Mouse (Mus musculus) gastrocnemius, postnatal 36 days (tissue): ENCODE results near the gene Ube2e3. TPM values are rescaled to one million over a fixed set of nuclear protein-coding genes. Genes with fewer than 3 reads are reported as not detected.

Experiments
- DNase-seq, 2 experiments: peaks; one replicate each; pipeline ENCODE4 v3.0.0; 2022
- intact Hi-C: fragments of 180-260 bp; cut with DNase I; formaldehyde crosslinking; loops from one replicate; pipeline ENCODE4 v1.15.1; 2025
- long read RNA-seq, 2 experiments: library from polyadenylated mRNA; stranded (forward); transcript quantifications; one replicate each; pipeline ENCODE4 v2.0.0; 2021
- total RNA-seq, 2 experiments: library from RNA; stranded (reverse); gene quantifications; 2 replicates each; pipeline ENCODE4 v1.2.3; 2021

Ube2e3 gene
- total RNA-seq = 10 to 100 TPM; 23.3 to 26.3 TPM
- long read RNA-seq, experiment 1, transcript Ube2e3-201 (6 exons, 2,249 nt) = major isoform, 31 of 36 reads
- long read RNA-seq, experiment 1, partial matches to known transcripts = 0 of 36 reads
- long read RNA-seq, experiment 1, other reads (novel, unspliced or antisense) = 5 of 36 reads
- long read RNA-seq, experiment 2, transcript Ube2e3-201 (6 exons, 2,249 nt) = major isoform, 58 of 58 reads
- long read RNA-seq, experiment 2, partial matches to known transcripts = 0 of 58 reads
- long read RNA-seq, experiment 2, other reads (novel, unspliced or antisense) = 0 of 58 reads

- intact Hi-C loops = loop anchor here (5.0 kb wide), 1 partner anchor 821 kb away; no protein-coding TSS in a partner anchor
- no peak for DNase-seq
Observed at GRCm38 (mm10) chr2:78867726-78868510, at the start of gene Ube2e3. Gene Ube2e3, plus strand, starts transcription at chr2:78868124.

- intact Hi-C loops = no loop called here
Observed at GRCm38 (mm10) chr2:78829887-78830286, 38.0 kb upstream of the Ube2e3 start.

GRCm38 (mm10) chr2:78841494-78842224, 26.3 kb upstream of the Ube2e3 start:
- intact Hi-C loops = no loop called here
- DNase-seq = no peak

More at GRCm38 (mm10) chr2:78829887-78830286, 38.0 kb upstream of the Ube2e3 start:
- no peak for DNase-seq

- DNase-seq = no peak
- intact Hi-C loops = no loop called here
Observed at GRCm38 (mm10) chr2:78844365-78844764, 23.6 kb upstream of the Ube2e3 start.

- no peak for DNase-seq
- intact Hi-C loops = no loop called here
Observed at GRCm38 (mm10) chr2:78845274-78845673, 22.6 kb upstream of the Ube2e3 start.

- intact Hi-C loops = no loop called here
- DNase-seq = no peak
Observed at GRCm38 (mm10) chr2:78845717-78846116, 22.2 kb upstream of the Ube2e3 start.

GRCm38 (mm10) chr2:78854315-78854714, 13.6 kb upstream of the Ube2e3 start:
- no peak for DNase-seq
- intact Hi-C loops = no loop called here

GRCm38 (mm10) chr2:78858628-78859027, 9.3 kb upstream of the Ube2e3 start:
- intact Hi-C loops = no loop called here
- no peak for DNase-seq

GRCm38 (mm10) chr2:78859266-78860087, 8.4 kb upstream of the Ube2e3 start:
- intact Hi-C loops = no loop called here
- DNase-seq = no peak

- DNase-seq = no peak
- intact Hi-C loops = no loop called here
Observed at GRCm38 (mm10) chr2:78860088-78860372, 7.9 kb upstream of the Ube2e3 start.

GRCm38 (mm10) chr2:78864116-78864515, 3.8 kb upstream of the Ube2e3 start:
- intact Hi-C loops = no loop called here
- no peak for DNase-seq

GRCm38 (mm10) chr2:78864866-78865265, 3.1 kb upstream of the Ube2e3 start:
- no peak for DNase-seq
- intact Hi-C loops = loop anchor here (5.0 kb wide), 1 partner anchor 818 kb away; no protein-coding TSS in a partner anchor

GRCm38 (mm10) chr2:78868511-78868854, 559 bp downstream of the Ube2e3 start:
- intact Hi-C loops = loop anchor here (5.0 kb wide), 1 partner anchor 821 kb away; no protein-coding TSS in a partner anchor
- peak; percentile 59 to 63 for DNase-seq

- intact Hi-C loops = loop anchor here (5.0 kb wide), 1 partner anchor 822 kb away; no protein-coding TSS in a partner anchor
- peak; percentile 58 to 74 for DNase-seq
Observed at GRCm38 (mm10) chr2:78868951-78869720, 1.2 kb downstream of the Ube2e3 start.

GRCm38 (mm10) chr2:78869721-78870442, 2.0 kb downstream of the Ube2e3 start:
- peak in 1 of 2 experiments; percentile 20 for DNase-seq
- intact Hi-C loops = loop anchor here (5.0 kb wide), 1 partner anchor 823 kb away; no protein-coding TSS in a partner anchor

- DNase-seq = no peak
- intact Hi-C loops = no loop called here
Observed at GRCm38 (mm10) chr2:78870443-78871025, 2.6 kb downstream of the Ube2e3 start.

- intact Hi-C loops = no loop called here
- no peak for DNase-seq
Observed at GRCm38 (mm10) chr2:78871971-78872860, 4.3 kb downstream of the Ube2e3 start.
